Mouse (Mus musculus): ENCODE results near the gene Sart1.

The Sart1 gene

DNA sequence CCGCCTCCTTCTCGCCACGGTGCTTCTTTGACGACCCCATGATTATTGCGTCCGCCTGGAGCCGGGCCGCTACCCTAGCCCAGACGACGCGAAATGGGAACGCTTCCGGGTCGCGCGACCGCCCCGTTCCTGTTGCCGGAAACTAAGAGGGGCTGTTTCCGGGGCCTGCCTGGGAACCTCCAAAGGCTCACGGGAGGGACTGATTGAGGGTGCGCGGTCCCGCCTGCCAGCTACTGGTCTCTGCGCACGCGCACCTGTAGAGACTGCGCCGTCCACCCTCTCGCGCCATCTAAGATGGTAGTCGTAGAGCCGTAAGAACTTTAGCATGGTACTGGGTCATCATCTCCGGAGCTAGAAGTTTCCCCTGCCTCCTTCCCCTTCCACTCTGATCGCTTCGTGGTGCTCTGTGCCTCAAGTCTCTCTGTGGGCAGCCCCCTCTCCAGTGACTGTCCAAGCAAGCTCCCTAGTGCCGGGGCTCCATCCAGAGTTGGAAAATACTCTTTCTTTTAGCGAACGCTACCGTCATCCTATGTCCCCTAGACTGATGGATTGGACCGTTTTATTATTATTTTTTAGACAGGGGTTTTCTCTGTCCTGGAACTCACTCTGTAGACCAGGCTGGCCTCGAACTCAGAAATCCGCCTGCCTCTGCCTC lies at the start of gene Sart1:
Gene Sart1, minus strand, starts transcription at position 116 of the 655 bp plus-strand sequence.
- DNase-seq (ENCODE audit: low read depth, low spot score) = peak; percentile 98

DNA sequence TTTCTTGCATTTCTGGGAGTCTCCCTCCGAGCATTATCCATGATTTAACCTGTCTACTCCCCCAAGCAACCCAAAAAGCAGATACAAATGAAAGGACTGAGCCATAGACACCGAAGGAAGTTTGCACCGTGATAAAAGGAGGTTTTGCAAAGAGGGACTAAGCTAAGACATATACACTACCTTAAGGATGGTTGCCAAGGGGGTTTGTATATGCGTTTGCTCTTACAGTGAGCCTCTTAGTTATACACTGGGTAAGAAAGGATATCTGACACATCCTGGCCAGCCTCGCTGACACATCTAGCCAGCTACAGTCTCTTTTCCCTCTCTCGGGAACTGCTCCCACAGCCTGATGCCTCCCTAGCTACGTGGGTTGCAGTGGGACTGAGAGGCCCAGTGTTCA lies 45.4 kb upstream of the Sart1 start:
- DNase-seq (ENCODE audit: low read depth, low spot score) = peak; percentile 68

DNA sequence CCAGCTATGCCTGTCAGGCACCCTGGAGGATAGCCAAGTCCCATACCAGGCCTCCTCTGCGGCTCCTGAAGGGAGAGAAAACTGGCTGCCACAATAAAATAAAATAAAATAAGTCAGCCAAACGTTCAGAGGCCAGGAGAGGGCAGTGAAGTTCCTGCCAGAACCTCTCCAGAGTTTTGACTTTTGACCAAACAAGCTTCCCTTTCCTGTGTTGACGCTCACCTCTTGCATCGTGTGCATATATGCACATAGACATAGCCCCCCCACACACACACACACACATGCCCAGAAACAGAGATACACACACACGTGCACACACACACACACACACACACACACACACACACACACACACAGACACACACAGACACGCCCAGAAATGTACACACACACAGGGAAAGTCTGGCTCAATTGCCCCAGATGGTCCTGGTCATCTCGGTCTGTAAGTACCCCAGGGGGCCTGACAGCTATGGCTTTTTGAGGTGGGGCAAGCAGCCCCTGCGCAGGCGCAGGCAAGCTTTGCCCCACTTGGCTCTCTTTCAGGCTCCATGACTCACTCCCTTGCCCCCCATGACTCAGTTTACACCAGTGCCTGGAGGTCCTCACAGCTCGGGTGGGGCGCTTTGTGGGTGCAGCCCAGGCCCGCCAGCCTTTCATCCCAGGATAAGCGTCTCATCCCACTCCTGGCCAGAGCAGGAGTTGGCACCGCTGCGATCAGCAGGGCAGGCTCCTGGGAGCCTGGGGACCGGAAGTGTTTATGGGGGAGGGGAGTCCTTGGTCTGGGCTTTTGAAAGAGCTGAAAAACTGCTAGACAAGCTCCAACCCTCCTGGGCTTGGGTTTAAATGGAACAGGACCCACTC lies 44.7 kb upstream of the Sart1 start:
- DNase-seq (ENCODE audit: low read depth, low spot score) = peak; percentile 97

DNA sequence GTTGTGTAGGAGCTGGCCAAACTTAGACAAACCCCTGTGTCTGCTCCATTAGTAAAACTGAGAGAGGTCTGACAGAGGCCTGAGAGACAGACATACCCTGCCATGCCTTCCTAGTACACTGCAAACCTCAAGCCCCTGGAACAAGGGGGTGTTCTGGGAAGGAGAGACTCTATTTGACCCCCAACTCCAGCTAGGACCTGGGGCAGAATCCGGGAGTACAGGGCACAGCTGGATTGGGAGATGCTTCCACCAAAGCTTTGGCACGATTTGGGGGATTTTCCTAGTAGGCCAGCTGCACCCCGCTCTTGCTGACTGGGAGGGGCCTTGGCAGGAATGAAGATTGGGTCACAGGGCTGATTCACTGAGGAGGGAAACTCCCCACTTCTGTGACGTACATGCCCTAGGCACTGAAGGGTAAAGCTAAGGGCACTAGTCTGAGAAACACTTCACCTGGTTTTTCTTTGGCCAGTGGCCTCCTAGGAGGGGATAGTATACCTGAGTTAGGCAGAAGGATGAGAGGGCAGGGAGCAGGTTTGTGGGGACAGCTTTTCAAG lies 43.5 kb upstream of the Sart1 start:
- DNase-seq (ENCODE audit: low read depth, low spot score) = peak; percentile 94

DNA sequence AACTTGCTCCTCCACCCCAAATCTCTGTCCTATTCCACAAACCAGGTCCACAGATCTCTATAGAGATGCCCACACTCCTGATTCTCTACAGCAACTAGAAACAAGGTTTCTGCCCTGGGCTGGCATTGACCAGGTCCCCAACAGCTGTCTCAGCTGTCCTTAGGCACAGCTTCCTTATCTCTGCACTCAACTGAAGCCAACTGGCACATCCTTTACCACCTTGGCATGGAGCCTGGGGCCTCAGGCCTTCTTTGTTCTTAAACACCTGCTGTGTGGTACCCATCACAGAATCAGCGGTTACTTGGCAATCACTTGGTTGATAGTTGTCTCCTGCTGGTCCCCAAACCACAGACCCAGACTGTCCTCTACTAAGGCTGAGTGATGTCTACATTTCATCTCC lies 41.9 kb upstream of the Sart1 start:
- DNase-seq (ENCODE audit: low read depth, low spot score) = peak; percentile 49

DNA sequence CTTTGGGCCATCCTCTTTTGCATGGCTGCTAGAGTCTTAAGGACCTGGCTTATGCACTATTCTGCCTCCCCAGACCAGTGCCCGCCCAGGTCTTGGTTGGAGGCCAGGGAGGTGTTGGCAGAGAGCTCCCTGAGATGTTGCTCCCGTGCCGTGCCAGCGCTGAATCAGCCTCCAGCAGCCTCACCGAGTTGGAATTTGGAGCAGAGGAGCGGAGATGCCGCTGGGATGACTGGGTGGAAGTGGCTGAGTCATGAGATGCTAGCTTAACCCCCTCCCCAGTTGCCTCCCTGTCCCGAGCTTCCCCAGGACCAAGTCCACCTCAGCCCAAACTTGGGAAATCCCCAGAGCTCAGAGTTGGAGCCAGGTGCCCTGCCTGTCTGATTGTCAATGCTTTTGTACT lies 41.3 kb upstream of the Sart1 start:
- peak; percentile 98 for DNase-seq (ENCODE audit: low read depth, low spot score)

DNA sequence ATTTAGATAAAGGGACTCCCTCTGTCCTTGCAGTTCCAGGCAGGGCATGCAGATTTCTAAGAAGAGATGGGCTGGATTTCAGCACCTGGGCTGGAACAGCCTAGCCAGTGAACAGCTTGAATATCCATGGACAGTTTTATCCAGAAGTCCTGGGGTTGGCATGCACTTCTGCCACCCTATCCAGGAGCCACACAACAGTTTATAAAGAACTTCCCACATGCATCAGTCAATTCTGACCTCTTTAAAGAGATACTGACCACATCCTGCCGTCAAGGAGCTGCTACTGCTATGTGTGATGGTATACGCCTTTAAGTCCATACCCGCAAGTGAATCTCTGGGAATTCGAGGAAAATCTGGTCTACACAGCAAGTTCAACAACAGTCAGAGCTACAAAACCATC lies 40.7 kb upstream of the Sart1 start:
- peak; percentile 83 for DNase-seq (ENCODE audit: low read depth, low spot score)

DNA sequence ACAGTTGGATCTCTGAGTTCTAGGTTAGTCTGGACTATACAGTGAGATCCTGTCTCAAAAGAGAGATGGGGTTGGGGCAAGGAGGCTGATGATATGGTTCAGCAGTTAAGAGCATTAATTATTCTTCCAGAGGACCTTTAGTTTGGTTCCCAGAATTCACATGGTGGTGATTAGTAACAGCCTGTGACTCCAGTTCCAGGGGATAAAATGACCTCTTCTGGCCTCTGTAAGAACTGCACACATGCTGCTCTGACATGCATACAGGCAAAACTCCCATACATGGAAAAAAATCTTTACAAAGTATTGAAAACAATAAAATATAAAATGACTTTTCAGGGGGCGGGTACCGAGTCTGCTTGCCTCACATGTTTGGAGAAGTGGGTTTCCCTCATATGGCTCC lies 39.6 kb upstream of the Sart1 start:
- peak; percentile 87 for DNase-seq (ENCODE audit: low read depth, low spot score)

DNA sequence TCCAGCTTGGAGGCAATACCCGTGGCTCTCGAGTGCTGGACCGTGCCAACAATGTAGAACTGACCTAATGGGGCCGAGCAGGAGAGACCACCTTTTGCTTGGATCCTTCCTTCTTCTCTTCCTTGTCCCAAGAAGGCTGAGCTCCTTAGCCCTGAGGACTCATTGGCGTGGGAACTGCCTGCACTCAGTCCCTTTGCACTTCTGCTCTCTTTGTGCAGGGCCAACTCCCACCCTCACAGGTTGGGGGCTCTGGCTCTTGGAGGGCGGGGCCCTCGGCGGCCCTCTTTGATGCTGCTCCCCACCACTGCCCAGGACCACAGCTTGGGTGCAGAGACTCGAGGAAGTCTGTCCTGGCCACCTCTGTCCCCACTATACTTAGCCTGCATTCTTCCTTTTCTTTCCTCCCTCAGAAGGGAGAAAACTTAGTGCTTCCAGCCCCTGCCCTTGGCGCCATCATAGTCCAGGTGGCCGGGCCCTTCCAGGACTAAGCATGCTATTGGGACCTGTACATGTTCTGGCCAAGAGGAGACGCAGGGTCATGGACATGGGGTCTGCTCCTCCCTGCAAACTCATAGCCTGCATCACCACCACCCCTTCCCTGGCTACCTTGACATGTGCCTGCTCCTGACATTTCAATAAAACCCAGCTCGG lies 38.3 kb upstream of the Sart1 start:
- no peak for DNase-seq (ENCODE audit: low read depth, low spot score)

DNA sequence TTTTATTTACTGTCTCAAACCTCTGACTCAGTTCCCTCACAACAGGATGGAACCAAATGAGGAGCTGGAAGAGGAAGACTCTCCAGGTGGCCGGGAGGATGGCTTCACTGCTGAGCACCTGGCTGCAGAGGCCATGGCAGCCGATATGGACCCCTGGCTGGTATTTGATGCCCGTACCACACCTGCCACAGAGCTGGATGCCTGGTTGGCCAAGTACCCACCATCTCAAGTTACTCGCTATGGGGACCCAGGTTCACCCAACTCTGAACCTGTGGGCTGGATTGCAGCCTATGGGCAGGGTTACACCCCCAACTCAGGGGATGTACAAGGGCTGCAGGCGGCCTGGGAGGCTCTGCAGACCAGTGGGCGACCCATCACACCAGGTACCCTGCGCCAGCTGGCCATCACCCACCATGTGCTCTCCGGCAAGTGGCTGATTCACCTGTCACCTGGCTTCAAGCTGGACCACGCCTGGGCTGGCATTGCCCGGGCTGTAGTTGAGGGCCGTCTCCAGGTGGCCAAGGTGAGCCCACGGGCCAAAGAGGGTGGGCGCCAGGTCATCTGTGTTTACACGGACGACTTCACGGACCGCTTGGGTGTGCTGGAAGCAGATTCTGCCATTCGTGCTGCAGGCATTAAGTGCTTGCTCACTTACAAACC lies 37.5 kb upstream of the Sart1 start:
- no peak for DNase-seq (ENCODE audit: low read depth, low spot score)

DNA sequence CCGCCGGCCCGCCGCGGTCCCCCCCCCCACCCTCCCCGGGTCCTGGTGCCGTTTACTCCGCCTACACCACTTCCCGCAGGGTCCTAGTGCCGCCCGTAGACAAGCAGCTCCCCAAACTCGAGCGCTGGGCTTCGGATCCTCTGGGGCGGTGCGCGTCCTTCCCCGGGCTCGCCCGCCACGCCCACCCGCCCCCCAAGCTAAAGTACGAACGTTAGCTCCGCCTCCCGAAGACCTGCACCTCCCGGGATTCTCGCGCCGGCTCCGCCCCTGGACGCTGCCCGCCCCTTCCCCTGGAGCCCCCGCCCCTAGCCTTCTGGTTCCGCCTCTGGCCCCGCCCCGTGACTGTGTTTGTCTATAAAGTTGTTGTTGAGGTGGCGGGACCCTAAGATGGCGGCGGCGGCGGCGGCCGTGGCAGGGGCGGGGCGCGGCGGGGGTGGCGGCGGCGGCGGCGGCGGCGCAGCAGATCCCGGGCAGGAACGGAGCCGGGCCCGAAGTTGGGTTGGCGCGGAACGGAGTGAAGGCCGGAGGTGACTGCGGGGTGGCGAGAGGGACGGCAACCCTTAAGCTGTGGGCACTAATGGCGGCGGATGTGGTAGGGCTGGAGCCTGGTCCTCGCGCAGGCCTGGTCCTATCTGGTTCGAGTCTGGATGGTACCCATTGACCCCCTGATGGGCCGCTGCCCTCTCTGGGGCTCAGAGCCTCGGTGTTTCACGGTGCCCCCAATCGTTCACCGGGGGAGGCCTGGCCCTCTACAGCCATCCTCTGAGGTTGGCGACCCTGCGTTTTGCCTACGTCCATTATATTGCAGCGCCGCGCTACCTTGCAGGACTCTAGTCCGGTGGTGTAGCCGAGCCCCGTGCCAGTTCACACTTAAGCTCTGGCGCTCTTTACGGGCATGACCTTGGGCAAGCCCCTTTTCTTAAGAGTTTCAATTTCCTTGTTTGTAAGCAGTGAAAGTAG lies 36.6 kb upstream of the Sart1 start, which contains the start of the genes Drap1 and AI837181:
Gene Drap1, minus strand, starts transcription at position 198 of the 960 bp plus-strand sequence.
Gene AI837181, plus strand, starts transcription at position 363 of the 960 bp plus-strand sequence.
- DNase-seq (ENCODE audit: low read depth, low spot score) = peak; percentile 98

DNA sequence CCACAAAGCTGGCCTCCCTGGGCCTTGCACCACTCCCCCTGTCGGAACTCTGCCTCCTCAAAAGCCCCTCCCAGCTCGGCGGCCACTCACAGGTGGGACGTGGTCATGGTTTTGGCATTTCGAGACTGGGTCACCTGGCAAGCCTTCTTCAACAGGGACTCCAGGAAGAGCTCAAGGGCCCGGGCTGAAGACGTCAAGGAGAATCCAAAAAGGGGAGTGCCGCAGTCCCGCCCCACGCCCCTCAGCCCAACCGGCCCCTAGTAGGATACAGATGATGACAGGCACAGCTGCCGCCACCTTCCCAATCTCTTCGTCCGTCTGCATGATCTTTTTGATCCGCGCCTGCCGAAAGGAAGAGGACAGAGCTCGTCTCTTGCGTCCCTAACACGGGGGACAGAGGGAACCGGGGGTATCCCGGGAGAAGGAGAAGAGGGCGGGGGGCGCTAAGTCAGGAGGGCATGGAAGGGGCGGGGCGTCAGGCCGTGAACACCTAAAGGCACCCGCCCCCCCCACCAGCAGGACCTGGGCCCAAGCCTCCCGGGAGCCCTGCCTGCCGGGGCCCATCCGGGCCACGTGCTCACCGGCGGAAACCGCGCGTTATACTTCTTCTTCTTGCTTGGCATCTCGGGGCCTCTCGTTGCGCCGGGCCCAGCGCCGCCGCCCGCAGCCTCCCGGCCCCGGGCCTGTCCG lies 35.7 kb upstream of the Sart1 start:
- DNase-seq (ENCODE audit: low read depth, low spot score) = peak; percentile 72

DNA sequence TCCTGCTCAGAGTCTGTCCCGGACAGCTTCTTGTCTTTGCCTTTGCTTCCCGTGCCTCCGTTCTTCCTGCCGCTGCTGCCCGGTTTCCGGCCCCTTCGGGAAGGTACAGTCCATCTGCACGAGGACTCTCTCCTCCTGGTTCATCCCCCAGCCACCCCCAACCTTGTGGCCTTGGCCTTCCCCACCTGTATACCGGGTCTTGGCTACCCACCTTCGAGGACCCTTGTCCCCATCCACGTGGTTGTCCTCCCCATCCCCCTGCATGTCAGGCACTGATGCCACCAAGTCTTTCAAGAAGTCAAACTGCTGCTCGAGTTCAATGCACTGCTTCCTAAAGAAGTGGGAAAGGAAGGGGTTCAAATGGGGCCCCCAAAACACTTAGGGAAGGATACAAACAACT lies 35.1 kb upstream of the Sart1 start:
- no peak for DNase-seq (ENCODE audit: low read depth, low spot score)

DNA sequence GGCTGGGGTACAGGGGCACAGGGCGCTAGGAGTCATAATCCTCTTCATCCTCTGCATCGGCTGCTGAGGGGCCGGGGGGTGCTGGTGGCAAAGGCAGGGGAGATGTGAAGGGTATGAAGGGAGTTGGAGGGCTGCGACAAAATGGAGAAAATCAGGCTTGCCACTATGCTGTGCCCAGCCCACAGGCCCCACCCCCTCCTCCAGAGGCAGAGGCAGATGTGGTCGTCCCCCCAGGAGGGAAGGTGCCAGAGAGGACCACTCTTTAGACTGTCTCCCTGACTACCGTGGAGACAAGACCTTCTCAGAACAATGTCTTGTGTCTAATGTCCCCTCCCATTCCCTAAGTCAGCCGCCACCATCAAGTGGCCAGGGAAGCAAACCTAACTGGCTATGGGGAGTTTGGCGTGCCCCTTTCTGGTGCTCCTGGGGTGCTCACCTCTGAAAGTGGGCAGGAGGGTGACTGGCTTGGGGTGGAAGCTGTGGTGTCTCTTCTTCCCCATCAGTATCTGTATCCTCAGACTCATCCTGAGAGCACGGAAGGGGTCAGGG lies 34.5 kb upstream of the Sart1 start:
- no peak for DNase-seq (ENCODE audit: low read depth, low spot score)

DNA sequence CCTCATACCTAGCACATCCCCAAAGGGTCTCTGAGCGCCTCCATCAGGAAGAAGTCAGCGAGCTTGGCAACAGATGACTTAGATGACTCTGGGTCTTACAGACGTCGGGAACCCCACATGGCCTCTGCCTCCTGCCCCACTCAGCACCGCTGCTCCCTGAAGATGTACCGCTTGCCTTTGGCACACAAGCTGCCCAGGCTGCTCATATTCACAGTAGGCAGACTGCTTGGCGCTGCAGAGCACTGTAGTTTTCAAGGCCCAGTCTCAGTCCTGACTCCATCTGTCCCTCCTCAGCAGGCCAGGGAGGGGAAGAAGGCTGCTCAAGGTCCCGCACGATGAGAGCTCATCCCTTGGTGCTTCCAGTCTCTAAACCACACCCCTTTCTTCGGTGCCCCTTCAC lies 33.8 kb upstream of the Sart1 start:
- no peak for DNase-seq (ENCODE audit: low read depth, low spot score)

DNA sequence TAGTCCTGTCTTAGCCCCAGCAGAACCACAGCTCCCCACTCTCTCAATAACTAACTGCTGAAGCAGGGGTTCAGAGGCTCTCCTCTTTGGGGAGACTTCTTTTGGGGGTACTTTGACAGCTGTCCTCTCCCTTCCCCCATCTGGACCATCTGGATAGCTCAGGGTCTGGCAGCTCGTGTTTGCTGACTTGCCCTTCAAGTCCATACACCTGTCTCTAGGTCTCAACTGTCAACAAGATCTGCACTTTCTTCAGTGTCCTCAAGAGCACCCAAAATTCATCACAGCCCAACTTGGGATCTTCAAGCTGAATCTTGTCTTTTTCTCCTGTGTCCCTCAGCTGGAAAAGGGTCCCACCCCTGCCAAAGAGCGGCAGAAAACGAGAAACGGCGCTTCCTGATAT lies 33.3 kb upstream of the Sart1 start:
- DNase-seq (ENCODE audit: low read depth, low spot score) = no peak

DNA sequence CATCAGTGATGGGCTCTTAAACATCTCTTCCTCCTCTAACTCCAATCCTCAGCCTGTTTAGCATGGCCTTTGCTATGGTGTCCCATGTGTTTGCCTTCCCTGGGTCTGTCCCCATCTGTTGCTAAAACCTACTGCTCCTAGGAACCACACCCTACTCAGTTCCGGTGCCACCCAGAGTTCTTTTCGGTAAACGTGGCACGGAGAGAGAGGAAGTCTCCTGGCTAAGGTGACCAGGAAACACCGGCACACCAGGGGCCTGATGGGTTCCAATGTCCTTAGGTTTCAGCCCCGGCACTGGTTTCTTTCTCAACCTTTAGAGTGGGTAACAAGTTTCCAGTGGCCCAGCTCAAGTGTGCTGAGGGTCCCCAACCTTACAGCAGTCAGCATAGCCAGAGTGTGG lies 32.1 kb upstream of the Sart1 start:
- no peak for DNase-seq (ENCODE audit: low read depth, low spot score)

DNA sequence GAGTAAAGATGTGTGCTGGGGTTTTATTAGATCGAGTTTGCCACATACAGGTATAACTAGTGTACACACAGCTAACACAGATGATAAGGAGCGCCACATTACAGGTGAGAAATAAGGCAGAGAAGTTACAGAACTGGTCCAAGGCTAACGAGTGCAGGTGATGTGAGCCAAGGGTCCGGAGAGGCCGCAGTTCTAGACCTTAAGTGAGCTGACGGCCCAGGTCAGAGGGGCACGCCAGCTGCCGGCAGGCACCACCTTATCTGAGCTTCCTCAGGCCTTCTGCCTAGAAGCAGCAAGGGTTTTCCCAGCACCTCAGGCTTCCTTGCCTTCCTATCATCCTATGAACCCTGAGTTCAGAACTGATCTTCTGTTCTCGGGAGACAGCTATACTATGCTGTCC lies 31.1 kb upstream of the Sart1 start:
- DNase-seq (ENCODE audit: low read depth, low spot score) = no peak

DNA sequence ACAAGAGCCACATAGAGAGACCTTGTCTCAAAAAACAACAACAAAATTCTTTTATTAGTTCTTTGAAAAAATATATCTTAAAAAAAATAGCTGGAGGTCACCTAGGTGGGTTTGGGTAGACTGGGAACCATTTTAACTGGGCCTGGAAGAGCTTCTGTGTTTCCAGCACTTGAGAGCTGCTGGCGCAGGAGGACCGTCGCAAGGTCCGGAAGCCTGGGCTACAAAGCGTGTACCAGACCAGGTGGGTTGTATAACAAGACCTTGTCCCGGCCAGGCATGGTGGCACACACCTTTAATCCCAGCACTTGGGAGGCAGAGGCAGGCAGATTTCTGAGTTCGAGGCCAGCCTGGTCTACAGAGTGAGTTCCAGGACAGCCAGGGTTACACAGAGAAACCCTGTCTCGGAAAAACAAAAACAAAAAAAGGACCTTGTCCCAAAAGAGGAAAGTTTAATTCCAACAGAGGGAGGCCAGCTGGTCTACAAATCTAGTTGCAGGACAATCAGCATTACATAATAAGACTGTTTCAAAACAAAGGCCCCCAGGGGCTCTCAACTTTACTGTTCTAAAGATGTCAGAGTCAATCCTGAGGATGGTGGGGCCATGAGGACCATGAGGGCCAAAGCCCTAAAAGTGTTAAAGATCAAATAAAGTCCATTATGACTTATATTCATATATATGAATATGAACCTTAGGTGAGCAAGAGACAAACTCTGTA lies 30.4 kb upstream of the Sart1 start:
- no peak for DNase-seq (ENCODE audit: low read depth, low spot score)
